Mouse (Mus musculus) testis, adult 2 months (tissue): ENCODE results near the gene 4930544G11Rik.

Source experiments
- CTCF ChIP-seq: fragments of 200-500 bp; IDR thresholded peaks from 2 replicates; pipeline ENCODE4 v1.5.1; 2012; ENCODE audit warnings: low read depth, mild to moderate bottlenecking, inconsistent platforms, low read length, moderate library complexity; ENCODE audit not compliant: control insufficient read depth, insufficient read depth, insufficient replicate concordance
- POLR2A ChIP-seq: fragments of 200-500 bp; IDR thresholded peaks from 2 replicates; pipeline ENCODE4 v1.6.1; 2012; ENCODE audit warnings: low read depth, mild to moderate bottlenecking, inconsistent platforms, low read length, moderate library complexity; ENCODE audit not compliant: control insufficient read depth

- TF ChIP-seq CTCF (no peak), POLR2A (no peak)
Observed at GRCm38 (mm10) chr6:65921703-65922102, 30.7 kb upstream of the 4930544G11Rik start.
